Mouse (Mus musculus) c-Kit-positive CD71-negative TER-119-negative erythroid progenitor cells, embryonic 14.5 days (primary cell): ENCODE results near the gene Casc1.
"Not testable (repeated sequence)": the region's sequence is repeated elsewhere in the genome, so short reads cannot be mapped to it uniquely, and the experiment has no call there.

Experiments used
- DNase-seq: peaks from one replicate; pipeline ENCODE4 v3.0.0-alpha.2; 2013; ENCODE audit warnings: low read depth

The Casc1 gene

GRCm38 (mm10) chr6:145135804-145136203 lies 75.0 kb downstream of the Casc1 start:
- no peak for DNase-seq

GRCm38 (mm10) chr6:145135295-145135694 lies 75.5 kb downstream of the Casc1 start:
- DNase-seq, result no peak

GRCm38 (mm10) chr6:145132969-145133368 lies 77.8 kb downstream of the Casc1 start:
- DNase-seq, result not testable (repeated sequence)

- DNase-seq, result no peak
These were observed 78.8 kb downstream of the Casc1 start for GRCm38 (mm10) chr6:145131991-145132390.

- DNase-seq, result no peak
These were observed 81.2 kb downstream of the Casc1 start for GRCm38 (mm10) chr6:145129563-145129962.

- no peak for DNase-seq
These were observed 83.2 kb downstream of the Casc1 start for GRCm38 (mm10) chr6:145127652-145128051.

- no peak for DNase-seq
These were observed 85.2 kb downstream of the Casc1 start for GRCm38 (mm10) chr6:145125591-145126113.
